In the genomic region with DNA sequence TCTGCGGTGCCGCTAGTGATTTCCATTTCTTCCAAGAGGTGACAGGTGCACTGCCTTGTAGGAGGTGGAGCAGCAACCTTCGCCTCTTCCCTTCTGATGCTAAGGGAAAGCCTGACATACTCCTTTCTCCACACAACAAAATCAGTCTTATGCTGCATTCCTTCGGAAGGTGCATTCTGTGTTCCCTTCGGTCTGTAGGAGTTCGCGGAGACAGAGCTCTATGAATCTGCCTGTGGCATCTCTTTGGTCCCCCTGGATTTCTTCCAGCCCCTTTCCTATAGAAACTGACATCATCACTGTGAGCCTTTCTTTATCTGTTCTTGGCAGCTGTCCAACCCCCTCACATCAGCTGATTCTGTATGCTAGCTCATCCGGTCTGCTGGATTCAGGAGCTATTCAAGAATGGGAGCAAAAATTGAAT, we compare ENCODE assay signal across 8 mouse cellular contexts.
DNase-seq lines count a peak whose midpoint lies in the region; ATAC-seq and TF ChIP-seq lines count a peak whose summit lies in the region.

No protein-coding gene starts in this region.

- no peaks in the 10 kb centered on the region for H3K36me3 ChIP-seq in intestine, embryonic 14.5 days (ENCODE audit: control insufficient read depth, insufficient read depth, low read length)
- no peaks in the 10 kb centered on the region for H3K36me3 ChIP-seq in intestine, postnatal 0 days (ENCODE audit: control insufficient read depth, insufficient read depth)
- H3K36me3 ChIP-seq in forebrain, postnatal 0 days (ENCODE audit: insufficient read depth), result no peaks in the 10 kb centered on the region

- H3K9me3 ChIP-seq in intestine, embryonic 14.5 days (ENCODE audit: control insufficient read depth, low read length), result no peaks in the 10 kb centered on the region
- H3K9me3 ChIP-seq in intestine, postnatal 0 days (ENCODE audit: control insufficient read depth), result no peaks in the 10 kb centered on the region
- no peaks in the 10 kb centered on the region for H3K9me3 ChIP-seq in forebrain, postnatal 0 days (ENCODE audit: low read length)

- no peak overlapping the region for H3K4me2 ChIP-seq in intestine, embryonic 14.5 days (ENCODE audit: low read length)
- no peak overlapping the region for H3K4me2 ChIP-seq in intestine, postnatal 0 days (replicated peaks; ENCODE audit: low read depth)
- peak overlapping the region; percentile 42 for H3K4me2 ChIP-seq in forebrain, postnatal 0 days (ENCODE audit: low read depth)

- H3K27ac ChIP-seq in intestine, embryonic 14.5 days (ENCODE audit: low read depth), result no peak overlapping the region
- no peak overlapping the region for H3K27ac ChIP-seq in intestine, postnatal 0 days (ENCODE audit: low read depth, low read length)
- no peak overlapping the region for H3K27ac ChIP-seq in forebrain, postnatal 0 days (ENCODE audit: low read depth, low read length)

- no peak overlapping the region for H3K4me3 ChIP-seq in intestine, embryonic 14.5 days (ENCODE audit: low read depth, low read length)
- H3K4me3 ChIP-seq in intestine, postnatal 0 days (ENCODE audit: low read depth, low read length), result no peak overlapping the region
- peak overlapping the region; percentile 17 for H3K4me3 ChIP-seq in forebrain, postnatal 0 days (ENCODE audit: low read depth, low read length)

- no peak for TF ChIP-seq CTCF in intestine, postnatal 0 days (IDR thresholded peaks at IDR 0.05; ENCODE audit: low read depth)
- no peak for TF ChIP-seq CTCF in forebrain, postnatal 0 days (IDR thresholded peaks at IDR 0.05; ENCODE audit: low read depth)

- DNase-seq in intestine, embryonic 14.5 days (ENCODE audit: low spot score), result peak; percentile 65
- DNase-seq in cerebellum, adult 11-12 months, result peak; percentile 49
- peak; percentile 85 for DNase-seq in forebrain, postnatal 0 days
- DNase-seq in left cerebral cortex, postnatal 14 days (ENCODE audit: low spot score in 2 of 2), result peak; percentile 68 to 93
- DNase-seq in right cerebral cortex, postnatal 10 days (ENCODE audit: low spot score in 2 of 2), result peak; percentile 69 to 85
- no peak for DNase-seq in thymus, postnatal 25 days
- DNase-seq in yolk sac, embryonic 10.5 days (ENCODE audit: low spot score), result no peak

- H3K9ac ChIP-seq in intestine, embryonic 14.5 days (ENCODE audit: low read length), result no peak overlapping the region
- no peak overlapping the region for H3K9ac ChIP-seq in intestine, postnatal 0 days (ENCODE audit: low read depth, low read length)
- peak overlapping the region; percentile 41; the same call in 1 of the 2 replicates for H3K9ac ChIP-seq in forebrain, postnatal 0 days

- H3K27me3 ChIP-seq in intestine, embryonic 14.5 days (replicated peaks; ENCODE audit: control insufficient read depth, insufficient read depth, low read length), result no peaks in the 10 kb centered on the region
- no peaks in the 10 kb centered on the region for H3K27me3 ChIP-seq in intestine, postnatal 0 days (replicated peaks; ENCODE audit: control insufficient read depth, insufficient read depth, low read length)
- no peaks in the 10 kb centered on the region for H3K27me3 ChIP-seq in forebrain, postnatal 0 days (ENCODE audit: insufficient read depth, low read length)

- WGBS in intestine, embryonic 14.5 days, result 42% methylated on average over 8 of the region's 8 CpGs
- 55% methylated on average over 8 of the region's 8 CpGs for WGBS in intestine, postnatal 0 days
- WGBS in forebrain, postnatal 0 days, result 14% methylated on average over 8 of the region's 8 CpGs

- intact Hi-C loops in left cerebral cortex, postnatal 14 days (cut with DNase I), result no loop called here

- H3K4me1 ChIP-seq in intestine, embryonic 14.5 days (replicated peaks; ENCODE audit: control insufficient read depth, insufficient read depth, low read length), result peaks cover 4% of the 10 kb centered on the region; the same call in 1 of the 2 replicates
- no peaks in the 10 kb centered on the region for H3K4me1 ChIP-seq in intestine, postnatal 0 days (replicated peaks; ENCODE audit: control insufficient read depth, insufficient read depth, low read length)
- peaks cover 3% of the 10 kb centered on the region; the same call in 1 of the 2 replicates for H3K4me1 ChIP-seq in forebrain, postnatal 0 days (ENCODE audit: insufficient read depth)

- ATAC-seq in intestine, embryonic 14.5 days (replicated peaks; ENCODE audit: low FRiP score, low TSS enrichment, low read depth), result 0 out of 2 replicates have a peak, but pooled peaks have one; percentile 36
- no peak for ATAC-seq in intestine, postnatal 0 days
- peak; percentile 89 for ATAC-seq in forebrain, postnatal 0 days

Comparison
In these comparisons a context has a peak if more than half of its experiments do, and no peak if none do; other contexts are left out.
1. DNase-seq: peak in intestine, embryonic 14.5 days (single experiment), cerebellum, adult 11-12 months (single experiment), forebrain, postnatal 0 days (single experiment), left cerebral cortex, postnatal 14 days (2 of 2) and right cerebral cortex, postnatal 10 days (2 of 2); none in thymus, postnatal 25 days (single experiment) and yolk sac, embryonic 10.5 days (single experiment).